Mouse (Mus musculus) embryonic facial prominence, embryonic 14.5 days (tissue): ENCODE measurements at regions not wholly inside any gene's neighbourhood (a gene's known extent, or its start where the extent isn't known, plus 50 kb on each side); places are given as distances from the start of the nearest gene placed in this dataset.

Source experiments
- ATAC-seq: fragments of 200-750 bp; cut with Nextera tagmentation; 2 replicates; pipeline ENCODE4 v1.8.0; 2017; ENCODE audit warnings: low read depth, moderate number of reproducible peaks, moderate TSS enrichment
- DNase-seq: peaks from one replicate; pipeline ENCODE4 v3.0.0-alpha.2; 2015; ENCODE audit warnings: low spot score
- H3K27ac ChIP-seq: fragments of 300-500 bp; sonication (generic); replicated peaks from 2 replicates; pipeline ENCODE4 v1.5.1; 2014; ENCODE audit warnings: low read depth, mild to moderate bottlenecking, low read length, moderate library complexity
- H3K27me3 ChIP-seq: fragments of 300-500 bp; sonication (generic); replicated peaks from 2 replicates; pipeline ENCODE4 v1.6.1; 2014; ENCODE audit warnings: low read length; ENCODE audit not compliant: control insufficient read depth, insufficient read depth
- H3K36me3 ChIP-seq: fragments of 300-500 bp; sonication (generic); 2 replicates; pipeline ENCODE4 v1.6.1; 2014; ENCODE audit warnings: low read length, mixed read lengths; ENCODE audit not compliant: control insufficient read depth, insufficient read depth
- H3K4me1 ChIP-seq: fragments of 300-500 bp; sonication (generic); 2 replicates; pipeline ENCODE4 v1.6.1; 2014; ENCODE audit warnings: antibody characterized with exemption, low read length; ENCODE audit not compliant: control insufficient read depth, insufficient read depth
- H3K4me2 ChIP-seq: fragments of 300-500 bp; sonication (generic); 2 replicates; pipeline ENCODE4 v1.6.1; 2014; ENCODE audit warnings: low read depth, mild to moderate bottlenecking, low read length, moderate library complexity, mixed read lengths
- H3K4me3 ChIP-seq: fragments of 300-500 bp; sonication (generic); 2 replicates; pipeline ENCODE4 v1.5.1; 2014; ENCODE audit warnings: low read depth, mild to moderate bottlenecking, low read length
- H3K9ac ChIP-seq: fragments of 300-500 bp; sonication (generic); 2 replicates; pipeline ENCODE4 v1.6.1; 2014; ENCODE audit warnings: low read depth, mild to moderate bottlenecking, low read length, moderate library complexity, mixed read lengths
- H3K9me3 ChIP-seq: fragments of 300-500 bp; sonication (generic); 2 replicates; pipeline ENCODE4 v1.6.1; 2016; ENCODE audit warnings: low read length; ENCODE audit not compliant: control insufficient read depth
- WGBS: fragments of 180-500 bp; shearing (Covaris S2); extraction: QIAGEN DNeasy Blood & Tissue Kit; methylation state at CpG from one replicate; pipeline ENCODE4 v1.1.7; 2014; 5-methylcytosine and 5-hydroxymethylcytosine counted together

DNA sequence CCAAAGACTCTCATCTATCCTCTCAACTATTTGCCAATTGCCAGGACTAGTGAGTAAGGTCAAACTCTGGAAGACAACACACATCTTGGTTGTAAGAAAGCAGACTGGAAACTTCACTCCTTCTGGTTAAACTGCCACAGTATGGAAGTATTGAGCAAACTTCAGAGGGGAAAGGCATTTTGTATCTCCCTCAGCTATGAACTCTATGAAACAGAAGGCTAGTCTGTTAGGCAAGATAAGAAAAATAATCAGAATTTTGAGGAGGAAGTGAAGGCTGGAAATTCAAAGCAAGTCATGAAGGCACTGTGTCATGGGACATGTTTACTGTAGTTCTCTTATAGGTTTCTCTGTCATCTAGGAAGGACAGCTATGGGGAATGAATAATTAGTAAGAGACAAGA is 265.7 kb upstream of the Pdcd1 start:
- ATAC-seq = no peak
- Histone ChIP-seq H3K27me3 (no peaks in the 10 kb centered on the region), H3K4me3 (no peak overlapping the region), H3K4me1 (no peaks in the 10 kb centered on the region), H3K27ac (no peak overlapping the region), H3K9ac (no peak overlapping the region), H3K4me2 (no peak overlapping the region), H3K9me3 (no peaks in the 10 kb centered on the region), H3K36me3 (no peaks in the 10 kb centered on the region)
- DNase-seq = no peak

- Histone ChIP-seq H3K27me3 (no peaks in the 10 kb centered on the region), H3K4me1 (no peaks in the 10 kb centered on the region), H3K4me2 (no peak overlapping the region), H3K9me3 (no peaks in the 10 kb centered on the region), H3K9ac (no peak overlapping the region), H3K27ac (no peak overlapping the region), H3K4me3 (no peak overlapping the region), H3K36me3 (no peaks in the 10 kb centered on the region)
- ATAC-seq = no peak
- 84% methylated on average over 1 of the region's 1 CpGs for WGBS
- no peak for DNase-seq
These were observed 246.0 kb upstream of the Pdcd1 start for GRCm38 (mm10) chr1:94298395-94298794.

DNA sequence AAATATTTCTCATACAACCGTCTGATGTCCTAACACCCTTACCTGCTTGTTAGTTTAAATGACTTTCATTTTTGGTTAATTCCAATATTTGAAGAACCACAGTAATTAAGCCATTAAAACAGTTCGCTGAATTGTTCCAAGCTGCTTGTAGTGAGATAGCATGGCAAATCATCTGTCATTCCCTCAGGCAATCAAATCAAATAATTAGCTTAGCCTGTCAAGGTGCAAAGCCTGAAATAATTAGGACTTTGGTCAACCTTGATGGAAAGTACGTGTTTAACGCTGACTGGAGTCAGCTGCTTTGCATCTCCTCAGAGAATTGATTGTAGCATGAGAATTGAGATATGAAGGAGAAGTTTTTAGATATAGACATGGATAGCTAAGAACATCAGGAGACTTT is 220.2 kb upstream of the Pdcd1 start:
- no peak for ATAC-seq
- Histone ChIP-seq H3K4me2 (no peak overlapping the region), H3K9ac (no peak overlapping the region), H3K4me1 (no peaks in the 10 kb centered on the region), H3K4me3 (no peak overlapping the region), H3K27ac (no peak overlapping the region), H3K36me3 (no peaks in the 10 kb centered on the region), H3K9me3 (no peaks in the 10 kb centered on the region), H3K27me3 (no peaks in the 10 kb centered on the region)
- DNase-seq = no peak
- 53% methylated on average over 4 of the region's 4 CpGs for WGBS

GRCm38 (mm10) chr1:94263313-94263712 is 211.0 kb upstream of the Pdcd1 start:
- Histone ChIP-seq H3K9ac (no peak overlapping the region), H3K36me3 (no peaks in the 10 kb centered on the region), H3K27me3 (no peaks in the 10 kb centered on the region), H3K4me1 (no peaks in the 10 kb centered on the region), H3K4me3 (no peak overlapping the region), H3K4me2 (no peak overlapping the region), H3K9me3 (no peaks in the 10 kb centered on the region), H3K27ac (no peak overlapping the region)
- peak; percentile 7 for DNase-seq
- 54% methylated on average over 8 of the region's 8 CpGs for WGBS
- ATAC-seq = no peak

DNA sequence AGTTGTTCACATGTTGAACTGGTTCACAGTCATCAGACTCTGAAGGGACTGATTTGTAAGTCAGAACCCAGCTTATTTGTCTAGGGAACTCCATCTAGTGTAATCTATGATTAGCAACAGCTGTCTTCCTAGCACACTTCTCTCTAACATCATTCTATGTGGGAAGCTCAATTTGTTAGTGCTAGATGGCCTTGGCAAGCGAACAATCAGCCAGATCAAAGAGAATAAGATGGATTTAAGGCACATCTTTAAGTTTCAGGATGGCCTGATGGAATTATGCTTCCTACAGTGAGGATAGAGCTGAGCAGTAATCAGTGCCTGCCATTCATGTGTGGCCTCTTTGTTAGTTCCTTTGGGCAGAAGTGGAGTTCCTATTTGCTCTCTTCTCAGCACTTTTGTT is 183.1 kb upstream of the Pdcd1 start:
- 48% methylated on average over 1 of the region's 1 CpGs for WGBS
- Histone ChIP-seq H3K4me1 (no peaks in the 10 kb centered on the region), H3K27ac (no peak overlapping the region), H3K36me3 (no peaks in the 10 kb centered on the region), H3K4me2 (no peak overlapping the region), H3K27me3 (no peaks in the 10 kb centered on the region), H3K9ac (no peak overlapping the region), H3K9me3 (no peaks in the 10 kb centered on the region), H3K4me3 (no peak overlapping the region)
- ATAC-seq (no peak), DNase-seq (peak; percentile 32)

- Histone ChIP-seq H3K4me2 (no peak overlapping the region), H3K36me3 (no peaks in the 10 kb centered on the region), H3K27ac (no peak overlapping the region), H3K27me3 (no peaks in the 10 kb centered on the region), H3K4me1 (no peaks in the 10 kb centered on the region), H3K9me3 (no peaks in the 10 kb centered on the region), H3K9ac (no peak overlapping the region), H3K4me3 (no peak overlapping the region)
- WGBS = 23% methylated on average over 3 of the region's 3 CpGs
- DNase-seq = peak; percentile 80
- peak; percentile 55 for ATAC-seq
These were observed 168.7 kb upstream of the Pdcd1 start for GRCm38 (mm10) chr1:94221006-94221405.

DNA sequence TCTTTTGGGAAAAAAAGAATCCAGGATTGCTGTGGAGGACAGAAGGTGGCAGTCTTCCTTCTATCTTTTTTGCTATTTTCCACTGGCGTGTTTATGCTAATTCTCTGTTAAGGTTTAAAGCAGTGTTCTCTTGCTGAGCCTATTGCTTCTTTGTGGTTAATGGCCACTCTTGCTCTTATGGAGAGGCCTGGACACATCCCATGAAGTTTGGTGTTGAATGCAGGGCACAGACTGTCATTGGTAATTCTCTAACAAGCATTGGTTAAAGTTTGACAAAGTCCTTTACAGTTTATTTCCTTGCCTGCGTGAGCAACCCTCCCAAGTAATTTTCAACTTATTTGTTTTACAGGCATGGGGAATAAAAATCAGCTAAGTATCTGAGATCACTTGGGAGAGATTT is 165.1 kb upstream of the Pdcd1 start:
- no peak overlapping the region for H3K27ac ChIP-seq
- no peaks in the 10 kb centered on the region for H3K27me3 ChIP-seq
- H3K4me3 ChIP-seq = no peak overlapping the region
- no peak for DNase-seq
- ATAC-seq = no peak
- H3K36me3 ChIP-seq = no peaks in the 10 kb centered on the region
- no peaks in the 10 kb centered on the region for H3K4me1 ChIP-seq
- no peak overlapping the region for H3K4me2 ChIP-seq
- no peaks in the 10 kb centered on the region for H3K9me3 ChIP-seq
- no peak overlapping the region for H3K9ac ChIP-seq
- WGBS = 55% methylated on average over 2 of the region's 2 CpGs

GRCm38 (mm10) chr1:94208929-94209328 is 156.6 kb upstream of the Pdcd1 start:
- ATAC-seq = no peak
- Histone ChIP-seq H3K27ac (no peak overlapping the region), H3K4me3 (no peak overlapping the region), H3K4me1 (no peaks in the 10 kb centered on the region), H3K9ac (no peak overlapping the region), H3K9me3 (no peaks in the 10 kb centered on the region), H3K36me3 (no peaks in the 10 kb centered on the region), H3K27me3 (no peaks in the 10 kb centered on the region), H3K4me2 (no peak overlapping the region)
- 84% methylated on average over 4 of the region's 4 CpGs for WGBS
- DNase-seq = no peak

- H3K4me3 ChIP-seq = no peak overlapping the region
- 78% methylated on average over 7 of the region's 7 CpGs for WGBS
- H3K4me2 ChIP-seq = no peak overlapping the region
- H3K36me3 ChIP-seq = no peaks in the 10 kb centered on the region
- H3K9ac ChIP-seq = no peak overlapping the region
- no peaks in the 10 kb centered on the region for H3K9me3 ChIP-seq
- no peaks in the 10 kb centered on the region for H3K4me1 ChIP-seq
- ATAC-seq = no peak
- no peak for DNase-seq
- no peaks in the 10 kb centered on the region for H3K27me3 ChIP-seq
- no peak overlapping the region for H3K27ac ChIP-seq
These were observed 155.5 kb upstream of the Pdcd1 start for GRCm38 (mm10) chr1:94207859-94208258.
